10 mouse cellular contexts compared by ENCODE assay signal in genomic region chr8:124970312-124970933, GRCm38 (mm10).
"Had no signal": no experiment of that assay in that cellular context is flagged by ENCODE, and none has a peak within 500 bp of the region (broad histone marks: within the 10 kb centered on the region; RNA-seq: fewer than 3 reads in every experiment).

No protein-coding gene starts in this region.

- DNase-seq: kidney, adult 8-10 months; kidney, postnatal 25 days; lung, adult 18-20 months; lung, postnatal 36 days; right cerebral cortex, postnatal 14 days had no signal

- H3K4me2 ChIP-seq: limb, embryonic 12.5 days; midbrain, embryonic 12.5 days had no signal

- H3K36me3 ChIP-seq: limb, embryonic 12.5 days; midbrain, embryonic 12.5 days had no signal

- H3K4me3 ChIP-seq: limb, embryonic 12.5 days; megakaryocyte, embryonic 14.5 days; midbrain, embryonic 12.5 days had no signal

- H3K4me1 ChIP-seq: limb, embryonic 12.5 days; megakaryocyte, embryonic 14.5 days; midbrain, embryonic 12.5 days had no signal

- H3K9ac ChIP-seq: limb, embryonic 12.5 days; liver, embryonic 14.5 days; midbrain, embryonic 12.5 days had no signal

- H3K27ac ChIP-seq: limb, embryonic 12.5 days; liver, embryonic 14.5 days; midbrain, embryonic 12.5 days had no signal

- H3K27me3 ChIP-seq: limb, embryonic 12.5 days; midbrain, embryonic 12.5 days had no signal

- ATAC-seq: intestine, embryonic 16.5 days had no signal
